Mouse (Mus musculus) CH12F3 (cell line): ENCODE results near the gene Zfp398.
"Not testable (repeated sequence)": the region's sequence is repeated elsewhere in the genome, so short reads cannot be mapped to it uniquely, and the experiment has no call there.

ENCODE experiments used
- in situ Hi-C: fragments of 300-500 bp; cut with MboI; formaldehyde crosslinking; loops from 2 replicates; pipeline ENCODE4 v1.14.3; 2020; ENCODE audit warnings: low sequenced_read_pairs

The Zfp398 gene

GRCm38 (mm10) chr6:47824241-47824640, 11.2 kb upstream of the Zfp398 start:
- in situ Hi-C loops = no loop called here

- in situ Hi-C loops = no loop called here
These were observed 8.0 kb upstream of the Zfp398 start for GRCm38 (mm10) chr6:47827462-47827861.

DNA sequence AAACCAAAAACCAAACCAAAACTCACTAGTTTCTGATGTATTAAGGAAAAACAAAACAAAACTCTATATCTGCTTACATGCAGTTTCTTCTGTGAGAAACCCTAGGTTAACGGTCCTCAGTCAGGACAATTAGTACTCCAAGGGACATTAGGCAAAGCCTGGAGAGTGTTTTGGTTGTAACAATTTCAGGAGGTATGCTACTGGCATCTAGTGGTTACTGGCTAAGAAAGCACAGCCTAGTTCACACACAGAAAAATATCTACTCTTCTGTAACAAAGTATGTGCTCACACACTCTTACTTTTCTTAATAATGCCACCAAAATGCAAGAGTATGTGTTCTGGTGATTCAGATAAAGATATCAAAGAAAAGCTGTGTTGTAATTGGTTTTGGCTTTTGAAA, 6.5 kb upstream of the Zfp398 start:
- in situ Hi-C loops = no loop called here

DNA sequence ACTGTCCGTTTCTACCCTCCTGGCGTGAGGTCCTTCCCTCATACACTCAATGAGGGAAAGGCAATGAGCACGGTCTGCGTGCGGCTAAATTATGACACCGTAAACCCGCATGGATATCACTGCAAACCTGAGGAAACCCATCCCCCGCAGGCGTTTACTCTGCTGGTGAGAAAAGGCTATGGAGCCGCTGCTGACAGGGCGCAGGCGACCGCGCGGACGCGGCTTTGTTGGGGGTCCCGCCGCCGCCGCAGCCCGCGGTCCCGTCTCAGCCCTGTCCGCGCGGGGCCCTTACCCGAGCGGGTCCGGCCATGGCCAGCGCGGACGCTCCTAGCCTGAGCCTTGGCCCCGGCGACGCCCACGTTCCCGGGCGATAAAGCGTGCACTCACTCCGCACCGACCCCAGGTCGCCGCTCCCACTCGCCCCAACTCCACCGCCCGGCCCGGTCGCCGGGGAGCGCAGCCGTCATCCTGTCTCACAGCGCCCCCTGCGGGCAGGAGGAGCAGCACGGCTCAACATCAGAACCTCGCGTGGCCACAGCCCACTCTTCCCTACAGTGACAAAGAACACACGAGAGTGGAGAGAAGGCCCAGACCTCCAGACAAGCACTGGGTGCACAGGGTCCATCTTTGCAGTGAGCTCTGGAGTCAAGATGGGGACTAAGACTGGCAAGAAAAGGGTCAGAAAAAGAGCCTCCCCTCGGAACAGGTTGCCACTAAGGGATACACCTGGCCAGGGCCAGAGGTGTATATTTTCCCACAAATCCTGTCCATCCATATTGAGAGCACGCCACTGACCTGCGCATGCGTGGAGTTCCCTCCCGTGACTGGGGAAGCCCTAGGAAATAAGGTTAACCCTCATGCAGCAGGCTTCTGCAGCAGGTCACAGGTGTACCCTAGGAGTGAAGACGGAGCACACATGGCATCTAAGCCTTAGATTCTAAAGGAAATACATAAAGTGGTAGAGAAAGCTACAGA, 5.1 kb upstream of the Zfp398 start, which contains the start of gene Zfp786:
Zfp786 (minus strand) TSS at position 764 of the 975 bp plus-strand sequence.
- in situ Hi-C loops = no loop called here

- in situ Hi-C loops = no loop called here
These were observed 3.2 kb upstream of the Zfp398 start for GRCm38 (mm10) chr6:47832220-47832619.

DNA sequence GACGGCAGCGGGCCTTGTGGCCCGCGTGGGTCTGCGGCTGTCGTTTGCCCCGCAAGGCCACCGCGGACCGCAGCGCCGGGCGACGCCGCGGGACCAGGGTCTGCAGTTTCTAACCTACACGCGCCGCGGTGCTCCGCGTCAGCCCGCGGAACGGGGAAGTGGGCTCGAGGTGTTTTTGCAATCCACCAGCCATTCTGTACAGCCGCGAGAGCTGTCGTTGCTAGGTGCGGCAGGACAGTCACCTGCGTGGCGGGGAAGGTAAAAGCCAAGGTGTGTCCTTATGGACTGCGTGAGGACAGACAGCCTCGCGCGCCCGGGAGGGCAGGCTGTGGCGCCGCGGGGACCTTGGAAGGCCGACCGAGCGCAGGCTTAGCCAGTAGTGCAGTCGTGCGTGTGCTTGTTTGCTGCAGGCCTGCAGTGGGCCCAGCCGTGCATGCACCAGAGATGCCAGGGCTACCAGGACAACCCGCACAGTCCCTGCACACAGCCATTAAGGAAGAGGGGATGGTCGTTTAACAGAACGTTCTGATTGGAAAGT, 592 bp downstream of the Zfp398 start:
- in situ Hi-C loops = no loop called here

DNA sequence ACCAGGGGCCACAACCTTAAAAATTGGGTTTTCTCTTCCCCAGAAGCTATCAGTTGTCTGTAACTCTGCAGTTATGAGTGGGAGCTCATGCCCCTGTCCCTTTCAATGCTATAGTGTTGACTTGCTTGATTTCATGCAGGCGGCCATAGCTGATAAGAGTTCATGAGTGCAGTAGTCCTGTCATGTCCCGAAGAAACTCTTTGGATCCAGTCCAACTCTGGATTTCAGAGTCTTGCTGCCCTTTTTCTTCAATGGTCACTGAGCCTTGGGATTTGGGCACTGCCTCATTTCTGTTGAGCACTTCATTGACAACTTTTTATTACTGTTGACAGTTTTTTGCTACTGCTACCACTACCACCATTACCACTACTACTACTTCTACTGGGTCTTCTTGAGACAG, 2.2 kb downstream of the Zfp398 start:
- in situ Hi-C loops = no loop called here

GRCm38 (mm10) chr6:47841077-47841476, 5.6 kb downstream of the Zfp398 start:
- in situ Hi-C loops = no loop called here

DNA sequence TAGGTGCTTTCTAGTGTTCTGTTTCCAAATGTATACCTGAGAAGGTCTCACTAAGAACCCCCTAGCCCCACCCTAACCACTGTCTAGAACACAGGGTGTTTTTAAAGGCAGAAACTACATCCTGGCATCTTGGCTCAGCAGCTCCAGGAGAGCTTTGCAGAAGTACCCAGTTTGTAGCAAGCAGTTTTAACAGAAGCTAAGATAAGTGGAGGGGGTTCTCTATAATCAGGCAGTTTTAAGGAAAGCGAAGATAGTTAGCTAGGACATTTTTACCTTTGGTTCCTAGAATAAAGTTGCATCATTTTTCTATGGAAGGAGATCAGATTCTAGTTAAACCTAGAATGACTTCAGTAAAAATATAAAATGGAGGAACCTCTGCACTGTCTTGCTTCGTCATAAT, 6.4 kb downstream of the Zfp398 start:
- in situ Hi-C loops = no loop called here

GRCm38 (mm10) chr6:47842337-47842736, 6.9 kb downstream of the Zfp398 start:
- in situ Hi-C loops = no loop called here

- in situ Hi-C loops = no loop called here
These were observed 10.3 kb downstream of the Zfp398 start for GRCm38 (mm10) chr6:47845779-47846178.

DNA sequence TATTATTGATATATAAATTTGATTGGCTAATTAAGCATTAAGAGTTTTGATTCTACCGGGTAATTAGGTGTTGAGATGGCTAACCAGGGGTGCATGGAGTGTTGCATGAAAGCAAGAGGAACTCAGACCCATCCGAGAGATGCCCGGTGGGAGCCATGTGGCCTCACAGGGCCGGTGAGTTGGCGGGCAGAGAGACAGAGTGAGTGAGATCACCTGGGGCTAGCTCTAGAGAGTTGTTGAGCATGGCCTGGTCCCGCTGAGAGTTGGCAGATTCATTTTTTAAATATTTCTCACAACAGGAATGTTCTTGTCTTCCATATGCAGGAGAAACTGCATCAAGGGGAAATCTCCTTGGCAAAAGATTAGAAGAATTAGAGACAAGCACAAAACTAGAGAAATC, 21.8 kb downstream of the Zfp398 start:
- in situ Hi-C loops = no loop called here

GRCm38 (mm10) chr6:47857729-47858128, 22.3 kb downstream of the Zfp398 start:
- in situ Hi-C loops = not testable (repeated sequence)

GRCm38 (mm10) chr6:47872266-47872665, 36.8 kb downstream of the Zfp398 start:
- in situ Hi-C loops = no loop called here

DNA sequence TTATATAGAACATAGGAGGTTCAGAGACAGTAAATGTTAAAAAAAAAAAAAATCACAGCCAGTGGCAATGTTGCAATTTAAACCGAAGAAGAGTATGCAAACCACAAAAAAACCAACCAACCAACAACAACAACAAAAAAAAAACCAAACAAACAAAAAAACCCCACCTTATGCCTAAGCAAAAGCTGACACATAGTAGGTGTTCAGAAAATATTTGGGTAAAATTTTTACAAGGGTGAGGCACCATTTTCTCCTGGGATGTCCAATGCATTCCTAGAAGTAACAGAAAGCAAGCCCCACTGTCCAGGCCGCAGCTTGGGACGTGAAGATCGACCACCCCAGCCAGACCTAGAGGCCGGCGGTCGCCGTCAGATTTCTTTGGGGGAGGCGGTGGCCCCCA, 41.6 kb downstream of the Zfp398 start, which contains the start of gene Zfp282:
Zfp282 (plus strand) TSS at position 147 of the 400 bp plus-strand sequence.
- in situ Hi-C loops = no loop called here

DNA sequence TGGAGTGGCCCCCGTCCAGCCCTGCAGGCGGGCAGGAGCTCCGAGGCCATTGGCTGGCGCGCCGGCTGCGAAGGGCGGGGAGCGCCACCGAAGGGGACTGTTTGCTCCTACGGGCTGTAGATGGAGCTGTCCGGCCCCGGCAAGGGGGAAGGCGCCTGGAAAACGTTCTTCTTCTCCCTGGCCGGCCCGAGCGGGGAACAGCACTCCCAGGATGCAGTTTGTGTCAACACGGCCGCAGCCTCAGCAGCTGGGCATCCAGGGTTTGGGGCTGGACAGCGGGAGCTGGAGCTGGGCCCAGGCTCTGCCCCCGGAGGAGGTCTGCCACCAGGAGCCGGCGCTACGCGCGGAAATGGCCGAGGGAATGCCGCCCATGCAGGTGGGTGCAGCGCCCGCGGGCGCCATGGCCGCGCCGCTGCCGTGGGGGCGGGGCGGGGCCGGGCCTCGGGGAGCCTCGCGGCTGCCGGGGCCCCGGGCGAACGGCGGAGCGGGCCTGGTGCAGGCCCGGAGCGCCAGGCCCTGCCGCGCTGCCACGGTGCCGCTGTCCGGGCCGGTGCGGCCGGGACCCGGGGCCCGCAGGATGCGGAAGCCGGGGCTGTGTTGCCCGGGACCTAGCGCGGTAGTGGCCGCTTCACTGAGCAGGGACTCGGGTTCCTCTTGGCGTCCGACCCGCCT, 42.1 kb downstream of the Zfp398 start:
- in situ Hi-C loops = no loop called here

DNA sequence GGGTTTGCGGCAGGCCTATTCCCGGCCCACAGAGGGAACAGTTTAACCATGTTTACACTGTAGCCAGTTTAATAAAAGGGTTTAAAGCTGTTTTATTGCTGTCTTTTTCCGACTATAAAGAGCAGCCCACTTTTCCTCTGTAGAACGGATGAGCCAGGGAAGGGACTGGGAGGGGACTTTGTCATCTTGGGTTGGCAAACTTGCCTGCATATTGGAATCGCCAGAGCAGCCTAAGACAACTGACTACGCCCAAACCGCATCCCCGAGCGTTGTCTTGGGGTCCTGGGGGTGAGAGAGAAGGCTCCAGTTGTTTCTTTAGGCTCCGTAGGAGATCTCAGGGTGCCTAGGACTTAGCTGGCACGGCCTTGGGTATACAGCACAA, 42.7 kb downstream of the Zfp398 start:
- in situ Hi-C loops = no loop called here

GRCm38 (mm10) chr6:47878593-47878992, 43.1 kb downstream of the Zfp398 start:
- in situ Hi-C loops = no loop called here

DNA sequence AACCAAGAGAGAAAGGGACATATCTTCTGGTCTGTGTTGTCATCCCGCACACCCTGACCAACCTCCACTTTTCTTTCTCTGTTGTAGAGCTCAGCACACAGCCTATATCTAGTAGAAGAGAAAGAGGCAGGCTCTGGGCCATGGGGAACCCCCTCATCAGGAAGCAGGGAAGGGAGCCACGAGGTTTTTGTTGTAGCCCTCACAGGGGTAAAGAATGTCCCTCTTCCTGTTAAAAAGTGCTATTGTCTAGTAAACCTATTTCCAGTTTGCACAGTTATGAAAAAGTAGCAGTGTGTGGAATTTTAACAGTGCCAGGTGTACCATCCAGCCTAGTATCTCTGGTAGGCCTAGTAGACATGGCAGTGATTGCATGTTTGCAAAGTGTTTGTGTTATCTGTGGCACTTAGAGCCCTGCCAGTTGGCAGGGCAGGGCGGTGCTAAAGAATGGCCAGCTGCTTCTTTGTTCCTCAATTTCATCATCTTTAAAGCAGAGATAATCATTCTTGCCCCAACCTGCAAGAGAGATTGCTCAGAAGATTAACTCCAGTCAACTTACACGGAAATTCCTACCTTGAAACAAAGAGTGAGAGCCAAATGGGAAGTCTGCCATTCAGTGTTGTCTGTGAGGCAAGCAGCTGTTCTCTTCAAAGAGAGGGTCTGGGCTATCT, 43.7 kb downstream of the Zfp398 start:
- in situ Hi-C loops = no loop called here

DNA sequence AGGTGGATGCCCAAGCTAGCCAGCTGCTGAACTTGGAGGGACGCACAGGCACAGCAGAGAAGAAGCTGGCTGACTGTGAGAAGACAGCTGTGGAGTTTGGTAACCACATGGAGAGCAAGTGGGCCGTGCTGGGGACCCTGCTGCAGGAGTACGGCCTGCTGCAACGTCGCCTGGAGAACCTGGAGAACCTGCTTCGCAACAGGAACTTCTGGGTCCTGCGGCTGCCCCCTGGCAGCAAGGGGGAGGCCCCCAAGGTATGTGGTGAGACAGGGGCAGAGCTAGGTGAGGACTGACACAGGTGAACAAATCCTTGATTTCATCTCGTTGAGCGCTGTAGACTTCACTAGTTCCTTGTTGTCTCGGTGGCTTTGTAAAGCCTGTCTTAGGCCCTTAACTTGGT, 44.7 kb downstream of the Zfp398 start:
- in situ Hi-C loops = no loop called here

DNA sequence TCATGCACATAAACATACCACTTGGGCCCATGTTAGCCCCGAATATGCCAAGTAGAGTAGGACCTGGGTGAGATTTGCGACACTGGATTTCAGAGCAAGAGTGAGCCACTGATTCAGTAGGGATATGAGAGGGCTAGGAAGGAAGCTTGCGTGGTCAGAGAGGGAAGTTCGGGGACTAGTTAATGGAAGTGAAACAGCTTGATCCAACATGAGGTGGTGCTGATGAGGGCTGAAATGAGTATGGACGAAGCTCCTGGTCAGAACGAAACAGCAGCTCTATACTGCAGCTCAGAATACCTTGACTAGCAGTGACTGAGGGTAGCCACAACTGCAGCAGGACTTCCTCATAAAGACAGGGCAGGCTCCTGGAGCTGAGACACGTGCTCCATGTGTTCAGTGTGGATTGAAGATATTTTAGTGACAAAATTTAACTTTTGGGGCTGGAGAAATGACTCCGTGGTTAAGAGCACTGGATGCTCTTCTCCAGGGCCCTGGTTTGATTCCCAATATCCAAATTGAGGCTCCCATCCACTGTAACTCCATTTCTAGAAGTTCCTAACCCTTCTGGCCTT, 53.4 kb downstream of the Zfp398 start:
- in situ Hi-C loops = no loop called here
